Mouse (Mus musculus) liver, embryonic 16.5 days (tissue): ENCODE data around the gene Tmem147. TPM values are rescaled to one million over a fixed set of nuclear protein-coding genes. Genes with fewer than 3 reads are reported as not detected.
A peak's percentile ranks its signal among the peaks of the same experiment; 100 is the strongest.
"Not testable (repeated sequence)": the region's sequence is repeated elsewhere in the genome, so short reads cannot be mapped to it uniquely, and the experiment has no call there.

Source experiments
- ATAC-seq: fragments of 200-750 bp; cut with Nextera tagmentation; 2 replicates; pipeline ENCODE4 v1.8.0; 2017; ENCODE audit warnings: low read depth, mild to moderate bottlenecking, moderate number of reproducible peaks, moderate library complexity
- H3K27ac ChIP-seq: fragments of 300-500 bp; sonication (generic); 2 replicates; pipeline ENCODE4 v1.5.1; 2014; ENCODE audit warnings: mild to moderate bottlenecking, low read length
- H3K27me3 ChIP-seq: fragments of 300-500 bp; sonication (generic); 2 replicates; pipeline ENCODE4 v1.6.1; 2014; ENCODE audit warnings: low read depth, low read length, mixed read lengths; ENCODE audit not compliant: control insufficient read depth, insufficient read depth
- H3K36me3 ChIP-seq: fragments of 300-500 bp; sonication (generic); 2 replicates; pipeline ENCODE4 v1.6.1; 2014; ENCODE audit warnings: mild to moderate bottlenecking; ENCODE audit not compliant: control insufficient read depth, insufficient read depth
- H3K4me1 ChIP-seq: fragments of 300-500 bp; sonication (generic); 2 replicates; pipeline ENCODE4 v1.6.1; 2014; ENCODE audit warnings: low read depth, low read length, mixed read lengths; ENCODE audit not compliant: control insufficient read depth
- H3K4me2 ChIP-seq: fragments of 300-500 bp; sonication (generic); 2 replicates; pipeline ENCODE4 v1.6.1; 2014; ENCODE audit warnings: low read depth, low read length, mixed read lengths
- H3K4me3 ChIP-seq: fragments of 300-500 bp; sonication (generic); 2 replicates; pipeline ENCODE4 v1.5.1; 2014; ENCODE audit warnings: low read depth, mild to moderate bottlenecking, low read length
- H3K9ac ChIP-seq: fragments of 300-500 bp; sonication (generic); 2 replicates; pipeline ENCODE4 v1.6.1; 2014; ENCODE audit warnings: low read depth, low read length
- H3K9me3 ChIP-seq: fragments of 300-500 bp; sonication (generic); replicated peaks from 2 replicates; pipeline ENCODE4 v1.6.1; 2016; ENCODE audit warnings: low read length; ENCODE audit not compliant: control insufficient read depth
- WGBS: fragments of 180-500 bp; shearing (Covaris S2); extraction: QIAGEN DNeasy Blood & Tissue Kit; methylation state at CpG from one replicate; pipeline ENCODE4 v1.1.7; 2014; ENCODE audit not compliant: insufficient replicate concordance; 5-methylcytosine and 5-hydroxymethylcytosine counted together
- polyA plus RNA-seq: library from polyadenylated mRNA; unstranded; fragments of >200 nt; fragmentation: Nextera tagmentation; extraction: Ambion mirVana; gene quantifications from 2 replicates; pipeline ENCODE4 v1.2.1, GENCODE M21; 2015

Tmem147 gene
- polyA plus RNA-seq, 1 experiment from 2014 or later, result 94.1 TPM

DNA sequence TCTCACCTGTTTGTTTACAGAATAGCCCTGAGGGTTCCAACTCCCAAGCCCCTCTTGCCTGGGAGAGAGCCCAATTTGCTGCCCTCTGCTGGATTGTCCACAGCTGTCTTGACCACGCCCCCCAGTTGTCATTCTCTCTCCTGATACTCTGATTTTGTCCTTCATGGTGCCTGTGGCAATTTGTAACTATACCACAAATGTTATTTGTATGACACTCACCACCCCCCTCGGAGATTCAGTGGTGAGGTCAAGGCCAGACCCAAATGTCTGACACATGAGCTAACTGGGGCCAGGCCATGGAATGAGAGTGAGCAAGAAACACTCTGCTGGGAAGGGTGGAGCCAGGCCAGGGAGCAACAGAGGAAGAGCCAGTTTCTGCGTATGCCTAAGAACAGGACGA lies 29.5 kb upstream of the Tmem147 start:
- Histone ChIP-seq H3K27me3 (no peaks in the 10 kb centered on the region), H3K36me3 (no peaks in the 10 kb centered on the region), H3K27ac (no peak overlapping the region), H3K9ac (no peak overlapping the region), H3K9me3 (peaks cover 4% of the 10 kb centered on the region; the same call in 1 of the 2 replicates), H3K4me2 (no peak overlapping the region), H3K4me3 (no peak overlapping the region), H3K4me1 (no peaks in the 10 kb centered on the region; the same call in 1 of the 2 replicates)
- WGBS, result 40% methylated on average over 4 of the region's 4 CpGs
- ATAC-seq, result no peak

- ATAC-seq, result no peak
- Histone ChIP-seq H3K27me3 (no peaks in the 10 kb centered on the region), H3K9me3 (peaks cover 4% of the 10 kb centered on the region; the same call in 1 of the 2 replicates), H3K4me2 (no peak overlapping the region), H3K36me3 (no peaks in the 10 kb centered on the region), H3K9ac (no peak overlapping the region), H3K4me1 (no peaks in the 10 kb centered on the region; the same call in 1 of the 2 replicates), H3K4me3 (no peak overlapping the region), H3K27ac (no peak overlapping the region)
- 48% methylated on average over 3 of the region's 3 CpGs for WGBS
Measured at GRCm38 (mm10) chr7:30757001-30757400, 27.7 kb upstream of the Tmem147 start.

- no peak within 1 kb of the TSS for H3K4me3 ChIP-seq
- no peak within 1 kb of the TSS for H3K27ac ChIP-seq
- H3K27me3 ChIP-seq, result no peaks in the 10 kb centered on the region
- H3K36me3 ChIP-seq, result no peaks in the 10 kb centered on the region
- H3K4me2 ChIP-seq, result no peak within 1 kb of the TSS
- no peak for ATAC-seq
- H3K9me3 ChIP-seq, result peaks cover 4% of the 10 kb centered on the region; the same call in 1 of the 2 replicates
- WGBS, result 55% methylated on average over 5 of the region's 5 CpGs
- no peak within 1 kb of the TSS for H3K9ac ChIP-seq
- no peaks in the 10 kb centered on the region for H3K4me1 ChIP-seq
Measured at GRCm38 (mm10) chr7:30751086-30751669, 21.8 kb upstream of the Tmem147 start, which contains the start of gene Sbsn. TSS of gene Sbsn (plus strand) at chr7:30751471.

GRCm38 (mm10) chr7:30749824-30750606 lies 20.7 kb upstream of the Tmem147 start:
- Histone ChIP-seq H3K27me3 (no peaks in the 10 kb centered on the region), H3K4me1 (no peaks in the 10 kb centered on the region), H3K4me2 (no peak overlapping the region), H3K27ac (no peak overlapping the region), H3K4me3 (no peak overlapping the region), H3K9ac (no peak overlapping the region), H3K9me3 (peaks cover 4% of the 10 kb centered on the region; the same call in 1 of the 2 replicates), H3K36me3 (no peaks in the 10 kb centered on the region)
- 67% methylated on average over 13 of the region's 13 CpGs for WGBS
- no peak for ATAC-seq

- 72% methylated on average over 7 of the region's 7 CpGs for WGBS
- Histone ChIP-seq H3K9me3 (no peaks in the 10 kb centered on the region), H3K27ac (no peak overlapping the region), H3K4me2 (no peak overlapping the region), H3K9ac (no peak overlapping the region), H3K4me3 (no peak overlapping the region), H3K4me1 (no peaks in the 10 kb centered on the region), H3K36me3 (no peaks in the 10 kb centered on the region), H3K27me3 (no peaks in the 10 kb centered on the region)
- no peak for ATAC-seq
Measured at GRCm38 (mm10) chr7:30747525-30748204, 18.3 kb upstream of the Tmem147 start.

DNA sequence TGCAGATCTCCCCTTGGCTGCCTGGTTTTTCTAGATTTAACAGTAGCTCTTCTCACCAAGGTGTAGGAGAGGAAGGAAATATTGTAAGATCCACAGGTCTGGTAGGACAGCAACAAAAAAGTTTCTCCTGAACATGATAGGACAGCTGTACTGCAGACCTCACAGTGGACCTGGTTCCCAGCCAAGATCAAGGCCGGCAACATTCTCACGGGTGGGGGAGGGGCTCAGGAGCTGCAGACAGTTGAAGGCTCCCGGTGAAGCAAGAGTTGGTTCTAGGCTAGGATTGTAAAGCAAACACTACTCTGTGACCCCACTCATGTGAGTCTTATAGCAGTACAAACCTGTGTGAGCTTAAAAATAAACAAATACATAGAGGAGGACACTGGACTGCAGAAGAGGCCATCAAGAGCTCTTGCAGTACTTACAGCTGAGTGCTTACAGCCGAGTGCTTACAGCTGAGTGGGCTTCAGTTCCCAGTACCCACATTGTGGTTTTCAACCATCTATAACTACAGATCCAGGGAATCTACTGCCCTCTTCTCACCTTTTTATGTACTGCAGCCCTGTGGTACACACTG lies 14.8 kb upstream of the Tmem147 start:
- whole genome bisulfite sequencing, result 43% methylated on average over 4 of the region's 4 CpGs
- Histone ChIP-seq H3K9ac (no peak overlapping the region), H3K27ac (no peak overlapping the region), H3K36me3 (no peaks in the 10 kb centered on the region), H3K4me1 (no peaks in the 10 kb centered on the region), H3K27me3 (no peaks in the 10 kb centered on the region), H3K9me3 (no peaks in the 10 kb centered on the region), H3K4me2 (no peak overlapping the region), H3K4me3 (no peak overlapping the region)
- peak; percentile 62 for ATAC-seq

DNA sequence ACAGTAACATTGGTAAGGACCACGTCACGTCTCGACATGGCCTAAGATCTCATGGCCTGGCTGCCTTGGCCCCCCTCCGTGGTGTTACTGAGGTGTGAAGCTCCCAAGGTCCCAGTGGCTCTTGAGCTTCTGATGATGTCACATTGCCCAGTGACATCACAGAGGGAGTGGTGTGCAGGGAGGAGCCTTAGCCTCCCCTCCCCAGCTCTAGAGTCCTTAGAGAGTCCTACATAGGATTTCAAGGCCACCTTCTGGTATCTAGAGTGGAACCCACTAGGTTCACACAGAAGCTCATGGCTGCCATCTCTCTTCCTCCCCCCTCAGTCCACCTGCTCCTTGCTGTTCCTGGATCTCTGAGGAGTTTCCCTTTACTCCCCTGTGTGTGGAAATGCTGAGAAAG lies 14.3 kb upstream of the Tmem147 start, which contains the start of gene Gapdhs:
Gene Gapdhs, minus strand, starts transcription at position 65 of the 400 bp plus-strand sequence.
- WGBS, result no CpG with 5 or more reads among the region's 4 CpGs
- not testable (repeated sequence) for ATAC-seq, H3K9ac ChIP-seq, H3K27ac ChIP-seq, H3K9me3 ChIP-seq, H3K4me1 ChIP-seq, H3K27me3 ChIP-seq, H3K36me3 ChIP-seq, H3K4me3 ChIP-seq, H3K4me2 ChIP-seq

GRCm38 (mm10) chr7:30742570-30742969 lies 13.2 kb upstream of the Tmem147 start:
- not testable (repeated sequence) for H3K9me3 ChIP-seq, H3K36me3 ChIP-seq, H3K4me1 ChIP-seq, H3K27ac ChIP-seq, H3K9ac ChIP-seq, H3K27me3 ChIP-seq, ATAC-seq, H3K4me2 ChIP-seq, H3K4me3 ChIP-seq
- 58% methylated on average over 2 of the region's 2 CpGs for WGBS
